Mouse (Mus musculus) cortical plate, adult 2 months (tissue): ENCODE data around the gene Hmgcll1.

Experiments
- CTCF ChIP-seq: fragments of 200-500 bp; IDR thresholded peaks from 2 replicates; pipeline ENCODE4 v1.5.1; 2011; ENCODE audit warnings: mild to moderate bottlenecking, control low read depth, low read length; ENCODE audit not compliant: insufficient read depth; ENCODE audit errors: extremely low read depth
- POLR2A ChIP-seq: fragments of 200-500 bp; IDR thresholded peaks from 2 replicates; pipeline ENCODE4 v1.6.1; 2011; ENCODE audit warnings: mild to moderate bottlenecking, low read length, control low read depth; ENCODE audit not compliant: insufficient read depth; ENCODE audit errors: extremely low read depth

- TF ChIP-seq CTCF (no peak), POLR2A (no peak)
Observed at GRCm38 (mm10) chr9:75989491-75989890, 25.2 kb upstream of the Hmgcll1 start.
